Mouse (Mus musculus) neural tube, embryonic 11.5 days (tissue): ENCODE data around the gene Med26. TPM values are rescaled to one million over a fixed set of nuclear protein-coding genes. Genes with fewer than 3 reads are reported as not detected.

Experiments
- ATAC-seq: fragments of 200-750 bp; cut with Nextera tagmentation; 2 replicates; pipeline ENCODE4 v1.8.0; 2017; ENCODE audit warnings: moderate number of reproducible peaks, mild to moderate bottlenecking, moderate TSS enrichment, moderate library complexity; ENCODE audit not compliant: insufficient read depth, low FRiP score, low TSS enrichment
- DNase-seq: peaks from one replicate; pipeline ENCODE4 v3.0.0-alpha.2; 2015; ENCODE audit warnings: low spot score
- H3K27ac ChIP-seq: fragments of 300-500 bp; sonication (generic); 2 replicates; pipeline ENCODE4 v1.5.1; 2014; ENCODE audit warnings: low read depth, mild to moderate bottlenecking, low read length
- H3K27me3 ChIP-seq: fragments of 300-500 bp; sonication (generic); 2 replicates; pipeline ENCODE4 v1.6.1; 2014; ENCODE audit warnings: mild to moderate bottlenecking, low read length, mixed read lengths; ENCODE audit not compliant: control insufficient read depth, insufficient read depth
- H3K36me3 ChIP-seq: fragments of 300-500 bp; sonication (generic); 2 replicates; pipeline ENCODE4 v1.6.1; 2014; ENCODE audit warnings: mild to moderate bottlenecking, low read length, moderate library complexity, mixed read lengths; ENCODE audit not compliant: control insufficient read depth, insufficient read depth
- H3K4me1 ChIP-seq: fragments of 300-500 bp; sonication (generic); 2 replicates; pipeline ENCODE4 v1.6.1; 2014; ENCODE audit warnings: low read length, mixed read lengths; ENCODE audit not compliant: control insufficient read depth, insufficient read depth
- H3K4me2 ChIP-seq: fragments of 300-500 bp; sonication (generic); 2 replicates; pipeline ENCODE4 v1.6.1; 2014; ENCODE audit warnings: low read depth, mild to moderate bottlenecking, moderate library complexity
- H3K4me3 ChIP-seq: fragments of 300-500 bp; sonication (generic); 2 replicates; pipeline ENCODE4 v1.5.1; 2014; ENCODE audit warnings: low read depth, low read length
- H3K9ac ChIP-seq: fragments of 300-500 bp; sonication (generic); 2 replicates; pipeline ENCODE4 v1.6.1; 2014; ENCODE audit warnings: mild to moderate bottlenecking, low read length
- H3K9me3 ChIP-seq: fragments of 300-500 bp; sonication (generic); 2 replicates; pipeline ENCODE4 v1.6.1; 2016; ENCODE audit warnings: low read length; ENCODE audit not compliant: control insufficient read depth
- WGBS: fragments of 180-500 bp; shearing (Covaris S2); extraction: QIAGEN DNeasy Blood & Tissue Kit; methylation state at CpG from one replicate; pipeline ENCODE4 v1.1.7; 2014; 5-methylcytosine and 5-hydroxymethylcytosine counted together
- polyA plus RNA-seq: library from polyadenylated mRNA; unstranded; fragments of >200 nt; fragmentation: Nextera tagmentation; extraction: Ambion mirVana; gene quantifications from 2 replicates; pipeline ENCODE4 v1.2.1, GENCODE M21; 2014

The Med26 gene
- polyA plus RNA-seq = 14.6 and 16.6 TPM in 2 replicates

DNA sequence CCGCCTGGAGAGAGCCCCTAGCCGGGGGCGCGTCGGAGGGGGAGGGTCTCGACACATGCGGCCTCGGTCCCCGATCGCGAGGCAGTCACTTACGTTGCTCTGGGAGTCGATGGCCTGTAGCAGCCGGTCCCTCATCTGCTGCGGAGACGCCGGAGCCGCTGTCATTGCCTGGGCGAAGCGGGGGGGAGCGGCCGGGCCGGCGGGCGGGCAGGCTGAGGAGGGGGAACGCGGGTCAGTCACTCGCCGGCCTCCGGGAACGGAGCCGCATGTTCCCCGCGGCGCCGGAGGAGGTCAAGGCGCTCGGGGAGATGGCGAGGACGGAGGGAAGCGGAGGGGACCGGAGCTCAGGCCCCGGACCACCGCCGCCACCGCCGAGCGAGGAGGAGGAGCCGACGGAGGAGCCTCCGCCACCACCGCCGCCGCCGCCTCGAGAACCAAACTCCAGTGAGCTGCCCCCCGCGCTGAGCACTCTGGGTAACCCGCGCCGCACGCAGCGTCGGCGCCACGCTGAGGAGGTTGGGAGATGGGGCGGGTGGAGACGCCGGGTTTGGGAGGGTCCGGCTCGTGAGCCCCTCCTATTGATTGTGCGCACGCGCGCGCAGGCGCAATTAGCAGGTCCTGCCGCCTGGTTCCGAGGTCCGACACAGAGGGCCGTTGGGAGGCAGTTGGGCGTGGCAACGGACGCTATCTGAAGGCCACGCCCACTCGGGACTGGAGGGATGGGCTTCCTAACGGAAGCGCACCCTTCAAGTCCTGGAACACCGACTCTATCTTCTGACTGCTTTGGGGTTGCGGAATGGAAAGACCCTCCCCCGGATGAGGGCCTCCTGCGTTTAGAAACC, at the start of gene Med26:
Med26 (minus strand) TSS at position 469 of the 842 bp plus-strand sequence.
- Histone ChIP-seq H3K36me3 (no peaks in the 10 kb centered on the region), H3K27me3 (no peaks in the 10 kb centered on the region), H3K4me1 (peaks cover 11% of the 10 kb centered on the region; the same call in 1 of the 2 replicates), H3K4me3 (peak within 1 kb of the TSS; percentile 98), H3K27ac (peak within 1 kb of the TSS; percentile 80), H3K4me2 (peak within 1 kb of the TSS; percentile 97), H3K9me3 (no peaks in the 10 kb centered on the region), H3K9ac (peak within 1 kb of the TSS; percentile 95)
- WGBS = 0% methylated on average over 71 of the region's 92 CpGs
- DNase-seq (peak; percentile 99), ATAC-seq (peak; percentile 94)

DNA sequence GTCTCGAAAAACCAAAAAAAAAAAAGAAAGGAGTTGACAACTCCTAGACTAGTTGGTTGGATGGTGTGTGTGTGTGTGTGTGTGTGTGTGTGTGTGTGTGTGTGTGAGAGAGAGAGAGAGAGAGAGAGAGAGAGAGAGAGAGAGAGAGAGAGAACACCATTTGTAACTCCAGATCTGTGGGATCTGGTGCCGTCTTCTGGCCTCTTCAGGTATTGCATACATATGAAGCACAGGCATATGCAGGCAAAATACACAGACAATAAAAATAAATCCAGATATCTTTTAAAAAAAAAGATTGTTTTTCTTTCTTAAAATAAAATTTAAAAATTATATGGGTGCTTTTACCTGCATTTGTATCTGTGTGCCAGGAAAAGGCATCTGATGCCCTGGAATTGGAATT, 42.1 kb upstream of the Med26 start:
- no peak for DNase-seq
- H3K4me3 ChIP-seq = no peak overlapping the region
- ATAC-seq = no peak
- no peak overlapping the region for H3K4me2 ChIP-seq
- no peak overlapping the region for H3K27ac ChIP-seq
- H3K9me3 ChIP-seq = no peaks in the 10 kb centered on the region
- WGBS = 65% methylated on average over 2 of the region's 2 CpGs
- H3K36me3 ChIP-seq = no peaks in the 10 kb centered on the region
- H3K27me3 ChIP-seq = no peaks in the 10 kb centered on the region
- no peaks in the 10 kb centered on the region for H3K4me1 ChIP-seq
- H3K9ac ChIP-seq = no peak overlapping the region

DNA sequence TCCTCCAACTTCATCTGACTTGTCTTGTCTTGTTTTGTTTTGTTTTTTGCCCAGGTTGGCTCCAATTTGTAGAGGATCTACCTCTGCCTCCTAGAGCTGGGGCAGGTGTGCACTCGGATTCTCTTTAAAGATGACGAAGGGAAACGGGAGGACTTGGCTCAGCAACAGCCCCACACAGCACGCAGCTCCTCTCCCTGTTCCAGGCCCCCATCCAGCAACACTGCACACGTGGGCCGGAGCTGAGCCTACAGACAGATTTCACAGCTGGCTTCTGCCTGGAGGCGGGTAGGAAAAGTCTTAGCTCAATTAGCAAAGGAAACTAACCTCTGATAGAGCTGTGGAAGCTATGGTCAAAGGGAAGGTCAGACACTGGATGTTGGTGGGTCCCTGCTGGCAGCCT, 41.2 kb upstream of the Med26 start:
- Histone ChIP-seq H3K27me3 (no peaks in the 10 kb centered on the region), H3K9me3 (no peaks in the 10 kb centered on the region), H3K4me2 (no peak overlapping the region), H3K36me3 (no peaks in the 10 kb centered on the region), H3K9ac (no peak overlapping the region), H3K27ac (no peak overlapping the region), H3K4me1 (no peaks in the 10 kb centered on the region), H3K4me3 (no peak overlapping the region)
- 79% methylated on average over 7 of the region's 7 CpGs for WGBS
- DNase-seq = no peak
- no peak for ATAC-seq

DNA sequence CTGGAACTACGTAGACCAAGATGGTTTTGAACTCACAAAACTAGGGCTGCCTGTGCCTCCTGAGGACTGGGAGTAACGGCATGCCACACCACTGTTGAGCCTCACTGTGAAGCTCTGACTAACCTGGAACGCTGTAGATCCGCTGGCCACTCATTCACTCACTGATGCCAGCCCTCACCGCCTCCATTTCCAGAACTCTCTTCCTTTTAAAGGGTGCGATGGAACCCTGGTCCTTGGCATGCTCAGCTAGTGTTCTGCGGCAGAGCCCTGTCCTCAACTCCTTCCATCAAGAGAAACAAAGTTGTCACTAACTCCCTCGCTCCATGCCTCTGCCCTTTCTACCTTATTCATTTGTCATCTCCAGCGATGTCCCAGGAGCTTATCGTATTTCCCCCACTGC, 40.8 kb upstream of the Med26 start:
- no peaks in the 10 kb centered on the region for H3K27me3 ChIP-seq
- no peak for DNase-seq
- no peaks in the 10 kb centered on the region for H3K36me3 ChIP-seq
- WGBS = 86% methylated on average over 10 of the region's 10 CpGs
- H3K9ac ChIP-seq = no peak overlapping the region
- H3K9me3 ChIP-seq = no peaks in the 10 kb centered on the region
- H3K4me3 ChIP-seq = no peak overlapping the region
- H3K4me1 ChIP-seq = no peaks in the 10 kb centered on the region
- H3K4me2 ChIP-seq = no peak overlapping the region
- H3K27ac ChIP-seq = no peak overlapping the region
- no peak for ATAC-seq

DNA sequence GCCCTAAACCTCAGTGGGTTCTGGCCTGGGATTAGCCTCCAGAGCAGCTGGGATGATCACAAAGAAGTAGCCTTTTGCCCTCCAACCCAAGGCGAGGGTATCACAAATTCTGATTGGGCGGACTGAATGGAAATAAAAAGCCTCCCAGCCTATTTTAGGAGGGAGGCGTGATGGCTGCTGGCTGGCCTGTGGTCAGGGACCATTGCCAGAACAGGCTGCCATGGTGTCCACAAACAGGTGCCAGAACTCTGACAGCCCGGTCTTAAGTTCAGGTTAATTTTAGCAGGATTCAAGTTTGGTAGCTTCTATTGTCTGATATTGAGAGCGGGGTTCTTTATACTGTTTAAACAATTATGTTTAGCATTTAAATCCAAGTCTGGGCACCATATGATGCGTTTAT, 39.7 kb upstream of the Med26 start:
- Histone ChIP-seq H3K4me2 (no peak overlapping the region), H3K9ac (no peak overlapping the region), H3K4me3 (no peak overlapping the region), H3K9me3 (no peaks in the 10 kb centered on the region), H3K27ac (no peak overlapping the region), H3K36me3 (no peaks in the 10 kb centered on the region), H3K27me3 (no peaks in the 10 kb centered on the region), H3K4me1 (no peaks in the 10 kb centered on the region)
- ATAC-seq = no peak
- 78% methylated on average over 6 of the region's 6 CpGs for WGBS
- DNase-seq = no peak

DNA sequence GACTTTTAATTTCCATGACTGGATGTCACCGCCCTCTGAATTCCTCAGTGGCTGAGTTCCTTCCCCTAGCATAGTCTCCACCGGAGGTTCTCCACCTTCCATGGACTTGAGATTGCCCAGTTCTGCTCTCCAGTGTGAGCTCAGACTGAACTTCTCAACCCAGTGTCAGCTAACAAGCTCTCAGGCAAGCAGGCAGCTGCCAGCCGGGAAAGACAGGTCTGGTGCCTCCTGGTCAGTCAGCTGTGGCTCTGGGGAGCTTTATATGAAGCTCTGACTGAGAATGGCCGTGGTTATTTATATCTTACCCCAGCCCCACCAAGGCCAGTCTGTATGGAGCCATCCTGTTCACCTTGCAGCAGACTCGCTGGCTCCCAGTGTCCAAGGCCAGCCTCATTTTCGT, 36.3 kb upstream of the Med26 start:
- ATAC-seq = no peak
- Histone ChIP-seq H3K27me3 (no peaks in the 10 kb centered on the region), H3K27ac (no peak overlapping the region), H3K4me2 (no peak overlapping the region), H3K36me3 (no peaks in the 10 kb centered on the region), H3K4me1 (no peaks in the 10 kb centered on the region), H3K9me3 (no peaks in the 10 kb centered on the region), H3K4me3 (no peak overlapping the region), H3K9ac (no peak overlapping the region)
- no peak for DNase-seq
- WGBS = 84% methylated on average over 6 of the region's 6 CpGs

DNA sequence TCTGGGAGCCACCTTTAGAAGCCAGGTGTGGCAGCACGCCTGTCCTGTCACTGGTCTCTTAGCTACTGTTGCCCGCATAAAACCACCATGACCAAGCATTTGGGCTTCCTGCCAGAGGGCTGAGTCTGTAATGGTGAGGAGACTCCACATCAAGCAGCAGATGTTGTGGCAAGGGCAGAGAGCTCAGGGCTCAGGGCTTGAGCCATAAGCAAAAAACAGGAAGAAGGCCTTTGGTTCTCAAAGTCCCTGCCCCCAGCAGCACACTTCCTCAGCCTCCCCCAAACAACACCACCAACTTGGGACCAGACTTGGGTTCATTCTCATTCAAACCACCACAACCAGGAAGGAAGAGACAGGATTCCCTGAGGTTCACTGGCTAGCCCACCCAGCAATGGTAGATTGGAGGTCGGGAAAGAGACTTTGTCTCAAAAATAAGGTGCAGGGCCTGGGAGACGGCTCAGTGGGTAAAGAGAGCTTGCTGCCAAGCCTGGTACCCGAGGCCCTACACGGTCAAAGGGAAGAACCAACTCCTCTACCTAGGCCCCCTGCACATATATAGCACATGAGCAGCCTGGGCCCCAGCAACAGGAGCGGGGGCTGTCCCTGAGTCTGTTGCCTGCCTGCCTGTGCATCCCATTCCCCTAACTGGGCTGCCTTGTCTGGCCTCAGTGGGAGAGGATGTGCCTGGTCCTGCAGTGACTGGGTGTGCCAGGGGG, 35.1 kb upstream of the Med26 start:
- ATAC-seq (no peak), DNase-seq (no peak)
- Histone ChIP-seq H3K27ac (no peak overlapping the region), H3K27me3 (no peaks in the 10 kb centered on the region), H3K9me3 (no peaks in the 10 kb centered on the region), H3K36me3 (no peaks in the 10 kb centered on the region), H3K9ac (no peak overlapping the region), H3K4me2 (no peak overlapping the region), H3K4me1 (no peaks in the 10 kb centered on the region), H3K4me3 (no peak overlapping the region)
- WGBS = 83% methylated on average over 7 of the region's 7 CpGs

DNA sequence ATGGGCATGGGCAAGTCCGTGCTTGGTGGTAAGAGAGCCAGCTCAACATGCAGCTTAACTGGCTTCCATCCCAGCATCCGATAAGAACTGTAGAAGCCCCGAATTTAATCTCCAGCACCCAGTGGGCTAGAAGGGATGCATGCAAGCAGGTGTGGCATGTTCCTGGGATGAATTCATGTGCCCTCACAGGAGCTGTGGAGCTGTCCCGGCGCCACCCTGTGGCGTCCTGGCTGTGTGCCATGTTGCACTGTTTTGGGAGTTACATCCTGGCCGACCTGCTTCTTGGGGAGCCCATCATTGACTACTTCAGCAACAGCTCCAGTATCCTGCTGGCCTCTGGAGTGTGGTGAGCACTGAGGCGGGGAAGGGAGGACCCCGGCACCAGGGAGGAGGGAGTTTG, 31.3 kb upstream of the Med26 start:
- DNase-seq (no peak), ATAC-seq (no peak)
- no peak overlapping the region for H3K4me2 ChIP-seq
- no peaks in the 10 kb centered on the region for H3K36me3 ChIP-seq
- no peaks in the 10 kb centered on the region for H3K27me3 ChIP-seq
- 70% methylated on average over 9 of the region's 9 CpGs for WGBS
- no peak overlapping the region for H3K27ac ChIP-seq
- H3K9ac ChIP-seq = no peak overlapping the region
- H3K4me3 ChIP-seq = no peak overlapping the region
- no peaks in the 10 kb centered on the region for H3K9me3 ChIP-seq
- no peaks in the 10 kb centered on the region for H3K4me1 ChIP-seq

DNA sequence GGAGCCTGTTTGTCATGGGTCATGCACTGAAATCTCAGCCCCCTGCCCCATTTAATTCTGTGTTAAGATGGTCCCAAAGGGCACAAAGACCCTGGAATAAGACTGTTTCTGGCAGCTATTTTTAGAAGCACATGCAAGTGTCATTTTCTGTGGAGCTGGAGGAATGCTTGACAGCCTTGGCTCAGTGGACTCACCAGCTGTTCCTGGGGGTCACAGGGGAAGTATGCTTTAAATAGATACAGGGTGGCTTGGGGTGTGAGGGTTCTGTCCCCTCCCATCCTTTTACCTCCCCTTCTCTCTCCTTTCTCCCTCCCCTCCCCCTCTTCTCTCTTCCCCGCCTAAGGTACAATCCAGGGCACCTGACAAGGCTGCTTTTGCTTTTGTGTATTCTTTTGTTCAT, 29.9 kb upstream of the Med26 start:
- DNase-seq (no peak), ATAC-seq (no peak)
- Histone ChIP-seq H3K4me3 (no peak overlapping the region), H3K27me3 (no peaks in the 10 kb centered on the region), H3K27ac (no peak overlapping the region), H3K4me2 (no peak overlapping the region), H3K9me3 (no peaks in the 10 kb centered on the region), H3K36me3 (no peaks in the 10 kb centered on the region), H3K9ac (no peak overlapping the region), H3K4me1 (no peaks in the 10 kb centered on the region)
- 63% methylated on average over 1 of the region's 1 CpGs for WGBS
